Mouse (Mus musculus) megakaryocyte, adult 5-6 weeks (primary cell): Measurements from ENCODE around the gene Gabarap. TPM values are rescaled to one million over a fixed set of nuclear protein-coding genes. Genes with fewer than 3 reads are reported as not detected.
A peak's percentile ranks its signal among the peaks of the same experiment; 100 is the strongest.
"Not testable (repeated sequence)": the region's sequence is repeated elsewhere in the genome, so short reads cannot be mapped to it uniquely, and the experiment has no call there.

Source experiments
- ATAC-seq: 2 replicates; pipeline ENCODE4 v1.8.0; 2016; ENCODE audit warnings: mild to moderate bottlenecking, inconsistent platforms; ENCODE audit not compliant: poor library complexity, severe bottlenecking
- total RNA-seq, 2 experiments: library from RNA; stranded (forward) in 1 of 2; stranded (reverse) in 1 of 2; fragments of 153-499, 151-499 nt in 1 of 2; fragments of 221-1000, 200-1000 nt in 1 of 2; gene quantifications; 2 replicates each; pipeline versions ENCODE4 v1.2.3 to v1.2.4; 2015 to 2017

The Gabarap gene
- total RNA-seq (2015) (843 and 872 TPM in 2 replicates), total RNA-seq (2017) (599 and 651 TPM in 2 replicates)

DNA sequence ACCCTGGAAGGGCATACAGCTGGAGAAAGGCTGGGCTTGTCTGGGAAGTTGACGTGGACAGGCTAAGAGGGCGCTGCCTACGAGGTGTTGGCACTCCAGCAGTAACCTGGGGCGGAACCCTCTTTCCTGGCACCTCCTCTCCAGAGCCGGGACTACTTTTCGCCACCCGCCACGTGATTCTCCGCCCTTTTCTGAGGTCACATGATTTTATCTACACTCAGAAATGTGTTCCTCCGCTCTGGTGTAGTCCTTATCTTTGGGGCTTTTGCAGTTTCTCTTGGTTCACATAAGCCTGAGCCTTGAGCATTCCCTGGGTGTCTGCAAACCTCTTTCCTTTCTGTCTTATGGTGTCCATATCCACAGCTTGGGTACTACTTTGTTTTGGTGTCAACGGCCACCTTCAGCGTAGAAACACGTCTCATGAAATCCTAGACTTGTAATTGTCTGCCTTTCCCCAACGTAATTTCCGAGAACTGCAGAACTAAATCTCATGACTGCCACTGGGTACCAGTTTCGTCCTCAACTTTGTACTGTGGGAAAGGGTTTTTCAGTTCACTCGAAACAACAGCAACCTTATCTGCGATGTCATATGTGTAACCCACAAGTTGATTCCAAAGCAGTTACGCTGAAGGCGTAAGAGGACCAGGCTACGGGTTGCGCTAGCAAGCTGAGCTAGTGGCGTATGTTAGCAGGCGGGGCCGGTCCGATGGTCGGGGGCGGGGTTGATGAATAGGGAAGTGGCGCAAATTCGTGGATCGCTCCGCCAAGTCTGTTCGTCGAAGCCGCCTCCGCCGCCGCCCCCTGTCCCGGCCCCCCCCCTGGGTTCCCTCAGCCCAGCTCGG, at the start of gene Gabarap:
Gabarap (plus strand) TSS at position 294 of the 842 bp plus-strand sequence.
- peak; percentile 69 for ATAC-seq

DNA sequence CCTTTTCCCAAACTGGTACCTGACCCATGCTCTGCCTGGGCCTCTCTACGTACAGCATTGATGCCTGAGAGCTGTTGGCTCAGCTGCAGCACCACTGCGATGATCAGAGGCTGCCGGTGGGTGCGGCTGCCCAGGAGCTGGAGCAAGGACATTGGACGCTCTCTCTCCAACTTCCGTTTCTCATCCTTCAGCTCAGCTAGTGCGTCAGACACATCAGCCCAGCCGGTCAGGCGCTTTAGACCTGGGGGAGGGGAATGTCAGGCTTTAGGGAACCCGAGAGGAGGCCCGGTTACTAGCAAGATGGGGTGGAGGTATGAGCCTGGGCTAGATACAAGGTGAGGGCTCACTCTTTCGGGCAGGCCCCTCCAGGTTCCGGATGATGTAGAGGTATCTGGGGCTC, 45.7 kb upstream of the Gabarap start:
- no peak for ATAC-seq

DNA sequence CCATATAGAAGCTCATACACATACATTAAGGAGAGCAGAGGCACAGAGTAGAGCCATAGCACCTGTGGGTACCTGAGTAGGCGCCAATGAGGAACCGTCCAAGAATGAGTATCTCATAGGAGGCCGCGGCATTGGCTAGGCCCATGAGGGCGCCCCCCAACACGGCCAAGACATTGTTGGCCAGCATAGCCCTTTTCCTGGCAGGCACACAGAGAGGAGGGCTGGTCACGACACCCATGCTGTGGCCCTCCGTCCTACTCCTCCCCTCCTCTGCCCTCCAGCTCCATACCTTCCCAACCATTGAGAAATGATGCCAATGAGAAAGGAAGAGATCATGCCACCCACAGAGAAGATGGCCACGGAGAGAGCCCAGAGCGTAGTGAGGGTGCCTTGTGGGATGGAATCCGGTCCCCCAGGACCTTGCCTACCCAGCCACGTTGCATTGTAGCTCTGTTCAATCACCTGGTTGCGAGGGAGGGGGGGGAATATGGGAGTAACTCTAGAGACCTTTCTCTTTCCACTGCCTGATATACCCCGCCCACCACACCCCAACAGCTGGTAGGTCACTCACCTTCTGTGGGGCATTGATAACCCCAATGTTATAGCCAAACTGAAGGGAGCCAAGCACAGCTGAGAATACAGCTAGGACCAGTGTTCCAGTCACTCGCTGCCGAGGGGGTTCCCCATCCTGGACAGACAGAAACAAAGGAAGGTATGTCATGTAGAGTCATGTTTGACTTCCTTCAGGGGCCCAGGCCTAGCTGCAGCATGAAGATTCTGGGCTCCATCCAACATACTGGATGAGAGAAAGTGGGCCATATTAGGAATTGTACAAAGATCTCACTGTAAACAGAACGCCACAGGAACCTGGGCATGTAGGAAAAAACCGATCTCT, 44.7 kb upstream of the Gabarap start:
- ATAC-seq = no peak

DNA sequence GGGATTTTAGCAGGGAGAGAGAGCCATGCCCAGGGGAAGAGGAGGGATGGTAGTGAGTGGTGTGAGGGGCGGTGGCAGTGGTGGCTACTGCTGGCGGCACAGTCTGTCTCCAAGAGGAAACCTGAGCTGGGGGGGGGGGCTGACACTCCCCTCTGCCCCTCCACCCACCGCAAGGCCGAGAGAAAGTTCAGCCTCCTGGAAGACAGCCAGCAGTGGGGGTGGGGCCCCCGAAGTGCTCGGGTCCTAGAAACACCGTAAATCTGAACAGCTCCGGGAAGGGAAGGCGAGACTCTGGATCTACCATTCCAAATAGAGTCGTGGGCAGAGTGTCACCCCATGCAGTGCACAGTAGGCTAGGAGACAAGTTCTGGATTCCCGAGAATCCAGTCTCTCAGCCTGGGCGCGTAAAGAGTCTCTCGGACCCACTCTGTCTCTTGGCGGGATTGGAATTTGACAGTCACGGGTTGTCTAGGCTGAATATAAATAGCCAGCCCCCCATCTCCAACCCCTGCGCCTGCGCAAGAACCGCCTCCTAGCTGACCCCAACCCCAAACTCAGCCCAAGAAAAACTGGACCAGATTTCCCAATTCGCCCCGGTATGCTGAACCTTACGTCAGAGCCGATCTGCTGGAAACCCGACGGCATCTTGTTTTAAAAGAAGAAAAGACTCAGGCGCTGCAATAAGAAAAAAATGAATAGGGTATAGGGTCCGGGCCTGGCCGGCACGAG, 43.4 kb upstream of the Gabarap start:
- ATAC-seq = no peak

DNA sequence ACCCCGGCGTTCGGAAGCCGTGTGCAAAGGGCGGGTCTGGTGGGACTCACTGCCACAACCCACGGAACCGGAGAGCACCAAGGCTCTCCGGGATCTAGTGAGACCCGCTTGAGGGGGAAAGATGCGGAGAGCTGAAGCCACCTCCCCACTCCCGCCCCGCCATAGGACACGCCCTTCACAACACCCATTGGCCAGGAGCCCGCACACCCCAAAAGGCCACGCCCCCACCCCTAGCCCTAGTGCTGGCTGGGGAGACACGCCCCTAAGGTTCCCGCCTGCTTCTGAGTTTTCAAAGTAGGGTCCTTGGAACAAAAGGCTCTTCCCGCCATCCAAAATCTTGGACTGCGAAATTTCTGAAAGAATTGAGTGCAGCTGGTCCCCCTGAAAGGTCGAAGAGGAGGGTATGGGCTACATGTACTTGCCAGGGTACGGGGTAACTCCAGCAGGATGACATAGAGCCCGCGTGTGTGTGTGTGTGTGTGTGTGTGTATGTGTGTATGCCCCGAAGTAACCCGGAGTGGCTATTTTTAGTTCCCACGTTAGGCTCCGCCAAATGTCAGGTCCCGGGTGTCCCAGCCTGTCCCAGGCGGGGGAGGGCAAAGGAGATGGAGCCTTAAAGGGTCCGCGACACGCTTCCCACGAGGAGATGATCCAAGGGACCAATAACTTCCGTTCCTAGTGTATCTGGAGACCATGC, 42.7 kb upstream of the Gabarap start, which contains the start of gene Slc2a4:
Slc2a4 (minus strand) TSS at position 123 of the 697 bp plus-strand sequence.
- peak; percentile 88 for ATAC-seq

DNA sequence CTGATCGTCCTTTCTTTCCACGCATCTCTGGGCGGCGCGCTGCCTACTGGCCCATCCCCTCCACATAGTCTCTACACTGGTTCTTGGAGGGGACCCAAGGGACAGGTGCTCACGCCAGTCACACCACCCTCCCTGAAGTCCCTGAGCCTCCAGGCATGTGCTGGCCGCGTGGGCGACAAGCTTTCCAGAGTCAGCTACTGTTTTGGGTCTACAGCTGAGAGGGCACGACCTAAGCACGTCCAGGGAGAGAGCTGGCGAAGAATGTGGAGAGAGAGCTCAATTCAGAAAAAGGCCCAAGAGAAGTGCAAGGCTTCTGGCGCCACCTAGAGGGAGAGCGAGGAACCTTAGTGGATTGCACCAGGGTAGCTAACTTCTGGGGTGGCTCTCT, 42.2 kb upstream of the Gabarap start:
- ATAC-seq = peak; percentile 81

DNA sequence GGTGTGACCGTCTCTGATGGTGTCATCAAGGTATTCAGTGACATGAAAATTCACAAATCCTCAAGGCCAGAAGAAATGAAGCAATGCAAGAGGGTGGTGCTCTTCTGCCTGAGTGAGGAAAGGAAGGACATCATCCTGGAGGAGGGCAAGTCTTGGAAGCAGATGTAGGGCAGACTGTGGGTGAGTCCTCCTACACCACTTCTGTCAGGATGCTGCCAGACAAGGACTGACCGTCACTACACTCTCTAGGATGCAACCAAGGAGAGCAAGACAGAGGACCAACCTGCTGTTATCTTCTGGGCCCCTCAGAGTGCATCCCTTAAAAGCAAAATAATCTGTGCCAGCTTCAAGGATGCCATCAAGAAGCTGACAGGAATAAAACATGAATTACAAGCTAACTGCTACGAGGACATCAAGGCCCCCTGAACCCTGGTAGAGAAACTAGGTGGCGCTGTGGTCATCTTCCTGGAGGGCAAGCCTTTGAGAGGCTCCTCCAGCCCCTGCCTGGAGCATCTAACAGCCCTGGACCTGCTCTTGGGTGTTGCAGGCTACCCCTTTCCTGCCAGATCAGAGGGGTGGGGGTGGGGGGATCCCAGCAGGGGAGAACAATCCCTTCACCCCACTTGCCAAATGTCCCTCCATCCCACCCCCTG, 40.0 kb upstream of the Gabarap start:
- no peak for ATAC-seq

DNA sequence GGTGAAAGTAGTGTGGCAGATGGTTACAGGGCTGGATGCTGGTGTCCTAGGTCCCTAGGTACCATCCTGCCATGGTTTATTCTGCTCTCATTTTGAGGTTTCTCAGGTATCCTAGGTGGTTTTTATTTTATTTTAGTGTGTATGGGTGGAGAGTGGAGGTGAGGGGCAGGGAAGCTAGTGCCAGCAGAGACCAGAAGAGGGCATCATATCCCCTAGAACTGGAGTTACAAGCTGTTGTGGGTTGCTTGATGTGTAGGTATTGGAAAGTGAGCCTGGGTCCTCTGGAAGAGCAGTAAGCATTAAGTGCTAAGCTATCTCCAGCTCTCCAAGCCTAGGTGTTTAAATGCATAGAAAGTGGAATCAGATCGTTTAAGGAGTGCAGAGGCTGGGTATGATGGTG, 38.7 kb upstream of the Gabarap start:
- ATAC-seq = no peak

DNA sequence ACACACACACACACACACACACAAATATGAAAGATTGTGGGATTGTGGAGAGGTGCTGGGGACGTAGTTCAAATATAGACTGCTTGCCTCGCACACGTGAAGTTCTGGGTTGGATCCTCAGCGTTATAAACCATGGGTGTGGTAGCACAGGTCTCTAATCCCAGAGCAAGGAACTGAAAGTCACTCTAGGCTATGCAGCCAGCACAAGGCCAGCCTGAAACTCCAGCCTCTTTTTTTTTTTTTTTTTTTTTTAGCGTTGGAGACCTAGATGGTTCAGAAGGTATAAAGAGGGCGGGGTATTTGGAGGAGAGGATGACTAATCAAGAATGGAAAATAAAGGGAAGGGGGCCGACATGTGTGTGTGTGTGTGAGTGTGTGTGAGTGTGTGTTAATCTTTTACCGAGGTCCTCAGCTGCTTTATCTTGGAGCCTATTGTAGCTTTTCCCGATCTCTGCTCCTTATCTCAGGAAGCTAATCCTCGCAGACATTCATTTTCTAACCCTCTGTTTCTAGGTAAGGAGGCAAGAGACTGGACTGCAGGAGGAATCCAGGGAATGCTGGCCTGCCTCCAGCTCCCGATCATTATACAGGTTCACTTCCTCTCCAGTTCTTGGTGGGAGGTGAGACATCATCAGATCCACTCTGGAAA, 37.6 kb upstream of the Gabarap start:
- ATAC-seq = no peak

DNA sequence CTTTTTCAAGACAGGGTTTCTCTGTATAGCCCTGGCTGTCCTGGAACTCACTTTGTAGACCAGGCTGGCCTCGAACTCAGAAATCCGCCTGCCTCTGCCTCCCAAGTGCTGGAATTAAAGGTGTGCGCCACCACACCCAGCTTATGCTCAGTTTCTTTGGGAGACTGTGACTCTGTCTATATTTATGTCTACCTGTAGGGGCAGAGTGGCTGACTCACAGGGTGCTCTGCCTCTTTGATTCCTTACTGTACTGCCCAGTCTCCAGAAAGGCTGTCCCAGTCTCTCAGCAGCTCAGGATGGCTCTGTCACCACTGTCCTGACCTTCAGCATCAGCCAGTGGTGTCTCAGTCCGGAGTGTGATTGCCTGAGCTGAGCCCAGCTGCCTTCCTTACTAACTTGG, 35.3 kb upstream of the Gabarap start:
- ATAC-seq = not testable (repeated sequence)

DNA sequence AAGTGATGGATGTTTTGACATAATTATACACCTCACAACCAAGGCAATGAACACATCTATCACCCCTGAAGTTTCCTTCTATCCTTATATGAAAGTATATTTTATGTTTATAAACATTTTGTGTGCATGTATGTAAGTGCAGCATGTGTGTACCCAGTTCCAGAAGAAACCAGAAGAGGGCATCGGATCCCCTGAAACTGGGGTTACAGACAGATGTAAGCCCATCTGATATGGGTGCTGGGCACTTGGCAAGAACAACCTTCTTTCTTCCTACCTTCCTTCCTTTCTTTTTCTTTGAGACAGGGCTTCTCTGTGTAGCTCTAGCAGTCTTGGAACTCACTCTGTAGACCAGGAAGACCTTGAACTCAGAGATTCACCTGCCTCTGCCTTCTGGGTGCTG, 34.7 kb upstream of the Gabarap start:
- ATAC-seq = no peak

DNA sequence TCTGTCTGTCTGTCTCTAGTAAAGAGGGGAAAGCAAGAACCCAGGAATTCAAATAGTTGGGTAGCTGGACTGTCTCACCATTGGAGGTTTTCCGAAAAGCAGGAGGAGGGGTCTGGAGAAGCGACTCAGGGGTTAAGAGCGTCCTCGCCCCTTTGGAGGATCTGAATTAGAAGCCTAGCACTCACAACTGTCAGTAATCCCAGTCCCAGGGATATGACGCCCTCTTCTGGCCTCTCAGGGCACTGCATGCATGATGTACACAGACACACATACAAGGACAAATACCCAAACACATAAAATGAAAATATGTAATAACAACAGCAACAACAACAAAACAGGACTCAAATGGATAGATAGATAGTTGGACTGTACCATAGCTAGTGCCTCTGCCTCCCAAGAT, 30.3 kb upstream of the Gabarap start:
- no peak for ATAC-seq

DNA sequence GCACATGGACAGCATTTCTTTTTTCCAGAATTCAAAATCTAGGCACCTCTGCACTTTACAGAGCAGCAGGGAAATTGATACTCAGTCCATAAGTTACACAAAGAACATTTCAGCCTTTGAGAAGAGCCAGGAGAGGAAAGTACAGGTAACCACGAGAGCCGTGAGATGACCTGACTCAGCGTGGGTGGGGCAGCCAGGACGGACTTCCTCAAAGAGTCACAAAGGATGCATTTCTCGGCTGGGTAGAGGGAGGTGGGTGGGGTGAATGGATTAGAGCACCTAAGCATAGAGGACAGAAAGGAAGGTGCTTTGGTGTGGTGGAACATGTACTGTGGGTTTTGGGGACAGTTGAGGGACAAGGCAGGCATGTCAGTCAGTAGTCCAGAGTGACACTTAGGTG, 29.1 kb upstream of the Gabarap start:
- ATAC-seq = peak; percentile 62

DNA sequence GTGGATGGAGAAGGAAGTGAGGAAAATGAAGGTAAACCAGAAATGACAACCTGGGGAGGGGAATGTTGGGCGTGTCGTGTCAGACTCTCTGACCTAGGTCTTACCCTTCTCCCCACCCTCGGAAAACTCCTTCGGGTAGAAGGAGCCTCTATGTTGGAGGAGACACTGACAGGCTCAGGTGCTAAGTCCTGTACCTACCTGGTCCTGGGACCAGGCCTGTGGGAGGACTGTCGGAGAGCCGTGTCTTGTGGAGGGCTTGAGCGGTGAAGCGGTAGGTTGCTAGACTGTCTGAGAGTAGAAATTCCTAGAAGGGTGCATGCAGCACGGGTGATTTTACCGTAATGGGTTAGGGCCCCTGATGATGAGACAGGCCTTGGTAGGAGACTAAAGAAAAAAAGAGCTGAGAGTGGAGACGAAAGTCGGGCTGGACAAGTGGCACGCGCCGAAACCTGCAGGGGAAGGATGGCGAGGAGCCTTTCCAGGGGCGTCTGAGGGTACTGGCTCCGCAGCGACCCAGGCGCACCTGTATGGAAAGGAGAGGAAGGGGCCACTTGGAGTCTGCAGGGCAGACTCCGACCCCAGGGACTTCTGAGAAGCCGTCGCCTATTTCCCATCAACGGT, 26.2 kb upstream of the Gabarap start, which contains the start of gene Cldn7:
Cldn7 (plus strand) TSS at position 130 of the 621 bp plus-strand sequence.
- no peak for ATAC-seq

DNA sequence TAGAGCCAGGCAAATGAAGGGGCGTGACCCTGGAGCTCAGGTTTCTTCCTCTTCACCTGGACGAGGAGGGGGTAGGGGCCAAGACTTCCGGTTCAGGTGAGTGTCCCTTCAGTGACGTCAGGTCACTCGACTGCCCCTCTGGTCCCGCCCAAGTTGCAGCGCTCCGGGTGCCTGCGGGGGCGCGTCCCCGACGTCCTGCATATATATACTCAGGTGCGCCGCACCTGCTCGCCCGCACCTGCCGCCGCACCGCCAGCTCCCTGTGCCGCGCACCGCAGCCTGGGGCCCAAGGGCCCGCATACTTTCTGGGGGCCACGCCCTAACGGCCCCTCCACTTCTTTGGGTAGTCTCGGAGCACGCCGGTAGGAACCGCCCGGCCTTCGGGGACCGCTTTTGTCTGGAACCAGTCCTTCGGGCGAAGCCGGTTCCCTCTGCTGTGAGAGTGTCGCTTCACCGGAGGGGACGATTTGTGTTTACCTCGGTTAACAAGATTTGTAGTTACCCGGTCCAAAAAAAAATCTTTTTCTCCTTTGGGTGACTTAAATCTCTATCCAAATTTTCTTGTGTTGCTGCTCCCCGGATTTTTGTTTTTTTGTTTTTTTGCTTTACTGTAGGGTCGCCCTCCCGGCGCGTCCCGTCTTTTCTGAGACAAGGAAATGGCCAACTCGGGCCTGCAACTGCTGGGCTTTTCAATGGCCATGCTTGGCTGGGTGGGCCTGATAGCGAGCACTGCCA, 25.5 kb upstream of the Gabarap start:
- ATAC-seq = no peak

DNA sequence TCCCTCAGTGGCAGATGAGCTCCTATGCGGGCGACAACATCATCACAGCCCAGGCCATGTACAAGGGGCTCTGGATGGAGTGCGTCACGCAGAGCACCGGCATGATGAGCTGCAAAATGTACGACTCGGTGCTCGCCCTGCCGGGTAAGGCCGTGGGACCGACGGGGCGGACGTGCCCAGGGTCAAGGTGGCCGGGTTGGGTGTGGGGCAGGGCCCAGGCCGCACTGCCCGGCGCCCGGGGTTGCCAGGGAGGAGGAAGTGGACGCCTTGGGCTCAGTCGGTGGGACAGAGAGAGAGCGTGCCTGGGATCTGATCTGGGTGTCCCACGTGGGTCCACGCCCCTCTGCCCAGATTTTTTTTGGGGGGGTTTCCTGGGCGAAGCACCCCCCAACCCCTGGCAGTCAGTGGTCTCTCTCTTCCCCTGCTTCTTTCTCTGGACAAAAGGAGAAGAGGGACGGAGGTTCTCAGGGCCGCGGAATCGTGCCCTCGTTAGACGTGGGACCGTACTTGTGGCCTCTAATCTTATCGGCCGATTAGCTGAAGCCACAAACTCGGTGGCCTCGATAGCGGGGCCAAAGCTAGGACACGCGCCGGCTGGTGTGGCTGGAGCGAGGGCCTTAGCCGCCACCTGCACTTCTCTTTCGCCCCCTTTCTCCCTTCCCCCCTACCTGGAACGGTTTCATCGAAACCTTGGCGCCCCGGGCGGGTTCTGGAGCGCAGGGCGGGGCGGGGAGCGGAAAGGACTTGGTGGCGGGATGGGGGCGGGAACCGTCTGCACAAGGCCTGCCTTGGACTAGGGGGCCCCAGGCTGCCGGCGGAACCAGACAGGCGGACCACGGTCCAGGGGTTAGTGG, 24.7 kb upstream of the Gabarap start:
- peak; percentile 78 for ATAC-seq

DNA sequence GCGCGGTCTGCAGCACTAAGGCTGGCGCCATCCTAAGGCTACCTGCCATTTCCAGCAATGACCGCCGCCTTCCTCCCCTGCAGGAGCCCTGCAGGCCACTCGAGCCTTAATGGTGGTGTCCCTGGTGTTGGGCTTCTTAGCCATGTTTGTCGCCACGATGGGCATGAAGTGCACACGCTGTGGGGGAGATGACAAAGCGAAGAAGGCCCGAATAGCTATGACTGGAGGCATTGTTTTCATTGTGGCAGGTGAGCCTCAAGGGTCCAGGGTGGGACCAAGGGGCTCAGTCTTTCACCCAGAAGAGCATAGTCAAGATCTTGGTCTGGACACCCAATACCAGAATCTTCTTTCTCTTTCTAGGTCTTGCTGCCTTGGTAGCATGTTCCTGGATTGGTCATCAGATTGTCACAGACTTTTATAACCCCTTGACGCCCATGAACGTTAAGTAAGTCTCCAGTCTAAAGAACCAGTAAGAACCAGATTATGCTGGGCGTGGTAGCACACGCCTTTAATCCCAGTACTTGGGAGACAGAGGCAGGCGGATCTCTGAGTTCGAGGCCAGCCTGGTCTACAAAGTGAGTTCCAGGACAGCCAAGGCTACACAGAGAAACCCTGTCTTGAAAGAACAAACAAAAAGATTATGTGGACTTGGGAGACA, 24.0 kb upstream of the Gabarap start:
- ATAC-seq = no peak
